Mouse (Mus musculus) liver, embryonic 12.5 days (tissue): Measurements from ENCODE around the gene Nckap5l. TPM values are rescaled to one million over a fixed set of nuclear protein-coding genes. Genes with fewer than 3 reads are reported as not detected.
A peak's percentile ranks its signal among the peaks of the same experiment; 100 is the strongest.

Source experiments
- ATAC-seq: fragments of 200-750 bp; cut with Nextera tagmentation; 2 replicates; pipeline ENCODE4 v1.8.0; 2017; ENCODE audit warnings: moderate number of reproducible peaks, mild to moderate bottlenecking, moderate library complexity
- H3K27ac ChIP-seq: fragments of 300-500 bp; sonication (generic); 2 replicates; pipeline ENCODE4 v1.5.1; 2016; ENCODE audit warnings: mild to moderate bottlenecking
- H3K27me3 ChIP-seq: fragments of 300-500 bp; sonication (generic); replicated peaks from 2 replicates; pipeline ENCODE4 v1.6.1; 2016; ENCODE audit warnings: mild to moderate bottlenecking, moderate library complexity
- H3K36me3 ChIP-seq: fragments of 300-500 bp; sonication (generic); 2 replicates; pipeline ENCODE4 v1.6.1; 2016; ENCODE audit warnings: mild to moderate bottlenecking, moderate library complexity
- H3K4me1 ChIP-seq: fragments of 300-500 bp; sonication (generic); 2 replicates; pipeline ENCODE4 v1.6.1; 2016
- H3K4me2 ChIP-seq: fragments of 300-500 bp; sonication (generic); 2 replicates; pipeline ENCODE4 v1.6.1; 2016; ENCODE audit warnings: mild to moderate bottlenecking, moderate library complexity
- H3K4me3 ChIP-seq: fragments of 300-500 bp; sonication (generic); 2 replicates; pipeline ENCODE4 v1.5.1; 2016; ENCODE audit warnings: mild to moderate bottlenecking, moderate library complexity
- H3K9ac ChIP-seq: fragments of 300-500 bp; sonication (generic); 2 replicates; pipeline ENCODE4 v1.6.1; 2016; ENCODE audit warnings: mild to moderate bottlenecking, moderate library complexity
- H3K9me3 ChIP-seq: fragments of 300-500 bp; sonication (generic); replicated peaks from 2 replicates; pipeline ENCODE4 v1.6.1; 2016; ENCODE audit warnings: mild to moderate bottlenecking, moderate library complexity
- WGBS: fragments of 180-500 bp; shearing (Covaris S2); methylation state at CpG from one replicate; pipeline ENCODE4 v1.1.7; 2016; ENCODE audit not compliant: insufficient replicate concordance; 5-methylcytosine and 5-hydroxymethylcytosine counted together
- polyA plus RNA-seq: library from polyadenylated mRNA; unstranded; fragments of >200 nt; fragmentation: Nextera tagmentation; extraction: Ambion mirVana; gene quantifications from 2 replicates; pipeline ENCODE4 v1.2.1, GENCODE M21; 2016

Gene Nckap5l
- polyA plus RNA-seq = 2.3 and 2.6 TPM in 2 replicates

DNA sequence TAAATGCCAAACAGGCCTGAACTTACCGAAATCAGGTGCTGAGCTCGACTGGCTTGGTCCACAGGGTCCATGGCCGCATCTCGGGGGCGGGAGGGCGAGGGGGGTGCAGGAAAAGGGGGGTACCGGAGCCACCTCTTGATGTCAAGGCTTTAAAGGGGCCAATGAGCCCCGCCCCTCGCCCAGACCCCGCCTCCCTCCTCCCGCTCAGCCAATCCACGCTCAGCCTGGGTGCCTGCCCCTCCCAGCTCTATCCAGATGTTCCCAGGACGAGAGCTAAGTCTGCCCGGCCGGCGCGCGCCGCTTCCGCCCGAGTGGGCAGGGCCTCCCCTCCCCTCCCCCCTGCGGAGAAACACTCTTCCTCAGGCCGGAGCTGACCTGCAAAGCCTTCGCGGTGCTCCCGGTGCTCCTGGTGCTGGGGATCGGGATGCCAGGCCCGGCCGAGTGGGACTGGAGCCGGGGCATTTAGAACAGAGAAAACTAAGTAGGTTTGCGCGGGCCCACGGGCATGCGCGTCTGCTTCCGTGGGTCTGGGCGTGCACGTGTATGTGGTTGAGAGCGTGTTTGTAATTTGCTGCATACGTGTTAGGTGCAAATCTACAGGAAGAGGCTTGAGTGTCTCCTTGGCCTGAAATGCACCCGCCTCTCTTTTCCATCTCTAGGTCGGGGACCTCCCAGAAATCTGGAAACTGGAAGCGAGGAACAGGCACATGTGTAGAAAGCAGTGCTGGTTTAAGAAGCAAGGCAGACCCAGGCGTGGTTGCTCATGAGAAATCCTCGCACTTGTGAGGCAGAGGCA, at the start of gene Nckap5l:
TSS of gene Nckap5l (minus strand) at position 143 of the 796 bp plus-strand sequence.
- peak within 1 kb of the TSS; percentile 71 for H3K4me3 ChIP-seq
- H3K9ac ChIP-seq = peak within 1 kb of the TSS; percentile 67
- peak within 1 kb of the TSS; percentile 46 for H3K27ac ChIP-seq
- H3K27me3 ChIP-seq = peaks cover 21% of the 10 kb centered on the region
- WGBS = under 1% methylated on average over 41 of the region's 45 CpGs
- H3K9me3 ChIP-seq = no peaks in the 10 kb centered on the region
- H3K36me3 ChIP-seq = 0 out of 2 replicates have a peak, but pooled peaks cover 4% of the 10 kb centered on the region
- ATAC-seq = peak; percentile 93
- H3K4me2 ChIP-seq = peak within 1 kb of the TSS; percentile 96
- peaks cover 36% of the 10 kb centered on the region for H3K4me1 ChIP-seq

GRCm38 (mm10) chr15:99505324-99506095, 48.0 kb upstream of the Nckap5l start:
- Histone ChIP-seq H3K27ac (no peak overlapping the region), H3K27me3 (peaks cover 11% of the 10 kb centered on the region; the same call in 1 of the 2 replicates), H3K4me1 (peaks cover 28% of the 10 kb centered on the region), H3K36me3 (no peaks in the 10 kb centered on the region), H3K4me2 (no peak overlapping the region), H3K9ac (no peak overlapping the region), H3K4me3 (no peak overlapping the region), H3K9me3 (no peaks in the 10 kb centered on the region)
- 65% methylated on average over 15 of the region's 15 CpGs for WGBS
- no peak for ATAC-seq

DNA sequence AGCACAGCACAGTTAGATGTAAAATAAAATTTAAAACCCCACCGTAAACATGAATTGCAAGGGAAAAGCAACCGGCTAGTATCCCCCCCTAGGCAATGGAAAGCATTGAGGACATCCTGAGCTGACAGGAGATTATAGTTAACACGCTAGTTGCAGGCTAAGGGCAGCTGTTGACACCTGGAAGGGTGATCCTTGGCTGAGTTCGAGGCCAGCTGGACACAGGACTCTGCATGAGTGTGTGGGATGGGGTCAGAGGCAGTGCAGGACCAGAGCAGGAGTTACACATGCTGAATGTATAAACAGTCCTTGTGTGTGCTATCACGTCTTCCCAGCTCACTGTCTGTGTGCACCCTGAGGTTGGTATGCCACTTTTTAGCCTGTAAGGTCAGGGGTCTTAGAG, 45.7 kb upstream of the Nckap5l start:
- Histone ChIP-seq H3K4me1 (peaks cover 51% of the 10 kb centered on the region), H3K27me3 (peaks cover 24% of the 10 kb centered on the region; the same call in 1 of the 2 replicates), H3K4me2 (no peak overlapping the region), H3K27ac (no peak overlapping the region), H3K4me3 (no peak overlapping the region), H3K9ac (no peak overlapping the region), H3K36me3 (no peaks in the 10 kb centered on the region), H3K9me3 (no peaks in the 10 kb centered on the region)
- no peak for ATAC-seq
- WGBS = 72% methylated on average over 5 of the region's 5 CpGs

GRCm38 (mm10) chr15:99502311-99502831, 44.8 kb upstream of the Nckap5l start:
- no peaks in the 10 kb centered on the region for H3K36me3 ChIP-seq
- H3K27me3 ChIP-seq = peaks cover 25% of the 10 kb centered on the region; the same call in 1 of the 2 replicates
- peaks cover 54% of the 10 kb centered on the region for H3K4me1 ChIP-seq
- 0 out of 2 replicates have a peak overlapping the region, but pooled peaks have one; percentile 40 for H3K27ac ChIP-seq
- H3K9ac ChIP-seq = no peak overlapping the region
- no peaks in the 10 kb centered on the region for H3K9me3 ChIP-seq
- no peak for ATAC-seq
- no peak overlapping the region for H3K4me2 ChIP-seq
- WGBS = 60% methylated on average over 12 of the region's 12 CpGs
- no peak overlapping the region for H3K4me3 ChIP-seq

GRCm38 (mm10) chr15:99501292-99502260, 44.0 kb upstream of the Nckap5l start:
- 65% methylated on average over 20 of the region's 20 CpGs for WGBS
- Histone ChIP-seq H3K36me3 (no peaks in the 10 kb centered on the region), H3K4me1 (peaks cover 54% of the 10 kb centered on the region), H3K9me3 (no peaks in the 10 kb centered on the region), H3K4me2 (no peak overlapping the region), H3K27me3 (peaks cover 25% of the 10 kb centered on the region; the same call in 1 of the 2 replicates), H3K9ac (no peak overlapping the region), H3K27ac (no peak overlapping the region), H3K4me3 (no peak overlapping the region)
- no peak for ATAC-seq

- 22% methylated on average over 5 of the region's 5 CpGs for WGBS
- peaks cover 25% of the 10 kb centered on the region; the same call in 1 of the 2 replicates for H3K27me3 ChIP-seq
- no peak overlapping the region for H3K9ac ChIP-seq
- H3K27ac ChIP-seq = no peak overlapping the region
- H3K4me3 ChIP-seq = no peak overlapping the region
- H3K4me1 ChIP-seq = peaks cover 46% of the 10 kb centered on the region
- H3K4me2 ChIP-seq = no peak overlapping the region
- H3K9me3 ChIP-seq = no peaks in the 10 kb centered on the region
- ATAC-seq = no peak
- H3K36me3 ChIP-seq = no peaks in the 10 kb centered on the region
Measured at GRCm38 (mm10) chr15:99500320-99500719, 42.8 kb upstream of the Nckap5l start.

DNA sequence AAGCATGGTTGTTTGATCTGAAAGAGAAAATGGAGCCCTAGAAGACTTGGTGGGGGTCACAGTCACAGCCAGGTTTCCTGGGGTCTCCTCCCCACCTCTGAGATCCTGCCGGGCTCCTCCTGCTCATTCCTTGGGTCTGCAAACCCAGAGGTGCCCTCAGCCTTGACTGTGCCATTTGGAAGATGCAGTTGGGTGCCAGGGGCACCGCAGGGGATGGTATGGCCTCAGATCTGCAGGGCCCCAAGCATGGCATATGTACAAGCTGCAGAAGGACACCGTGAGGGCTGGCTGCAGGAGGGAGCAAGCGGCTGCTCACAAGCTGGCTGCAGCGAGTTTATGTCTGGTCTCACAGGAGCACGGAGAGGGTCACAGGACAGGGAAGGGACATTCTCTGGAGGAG, 42.2 kb upstream of the Nckap5l start:
- Histone ChIP-seq H3K4me2 (no peak overlapping the region), H3K36me3 (no peaks in the 10 kb centered on the region), H3K4me1 (peaks cover 46% of the 10 kb centered on the region), H3K27me3 (peaks cover 30% of the 10 kb centered on the region; the same call in 1 of the 2 replicates), H3K9me3 (no peaks in the 10 kb centered on the region), H3K9ac (no peak overlapping the region), H3K4me3 (no peak overlapping the region), H3K27ac (no peak overlapping the region)
- ATAC-seq = no peak
- 40% methylated on average over 6 of the region's 6 CpGs for WGBS

- no peak overlapping the region for H3K4me3 ChIP-seq
- no peak overlapping the region for H3K4me2 ChIP-seq
- no peak overlapping the region for H3K27ac ChIP-seq
- WGBS = 41% methylated on average over 4 of the region's 4 CpGs
- ATAC-seq = peak; percentile 14; the same call in 1 of the 2 replicates
- no peaks in the 10 kb centered on the region for H3K9me3 ChIP-seq
- peaks cover 46% of the 10 kb centered on the region for H3K4me1 ChIP-seq
- no peak overlapping the region for H3K9ac ChIP-seq
- H3K36me3 ChIP-seq = no peaks in the 10 kb centered on the region
- H3K27me3 ChIP-seq = peaks cover 39% of the 10 kb centered on the region; the same call in 1 of the 2 replicates
Measured at GRCm38 (mm10) chr15:99498781-99499180, 41.2 kb upstream of the Nckap5l start.

DNA sequence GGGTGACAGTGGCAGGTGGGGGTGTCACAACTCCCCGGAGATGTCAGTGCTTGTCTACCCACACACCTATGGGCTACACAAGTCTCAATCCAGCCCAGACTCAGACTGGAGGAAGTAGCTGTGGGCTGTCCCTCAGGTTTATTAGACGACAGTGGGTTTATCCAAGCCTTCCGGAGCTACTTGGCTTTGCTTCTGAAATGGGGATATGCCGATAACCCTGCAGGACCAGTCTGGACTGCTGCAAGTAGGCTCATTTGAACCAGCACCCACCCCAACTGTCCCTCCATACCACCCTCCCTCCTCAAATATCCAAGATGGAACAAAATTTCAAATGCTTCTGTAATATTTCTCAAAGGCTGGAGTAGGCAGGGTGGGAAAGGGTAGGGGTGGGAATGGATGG, 40.8 kb upstream of the Nckap5l start:
- H3K27ac ChIP-seq = no peak overlapping the region
- H3K27me3 ChIP-seq = peaks cover 40% of the 10 kb centered on the region; the same call in 1 of the 2 replicates
- no peak overlapping the region for H3K4me3 ChIP-seq
- H3K4me1 ChIP-seq = peaks cover 46% of the 10 kb centered on the region
- H3K4me2 ChIP-seq = no peak overlapping the region
- H3K9me3 ChIP-seq = no peaks in the 10 kb centered on the region
- no peaks in the 10 kb centered on the region for H3K36me3 ChIP-seq
- H3K9ac ChIP-seq = no peak overlapping the region
- 68% methylated on average over 4 of the region's 4 CpGs for WGBS
- no peak for ATAC-seq

DNA sequence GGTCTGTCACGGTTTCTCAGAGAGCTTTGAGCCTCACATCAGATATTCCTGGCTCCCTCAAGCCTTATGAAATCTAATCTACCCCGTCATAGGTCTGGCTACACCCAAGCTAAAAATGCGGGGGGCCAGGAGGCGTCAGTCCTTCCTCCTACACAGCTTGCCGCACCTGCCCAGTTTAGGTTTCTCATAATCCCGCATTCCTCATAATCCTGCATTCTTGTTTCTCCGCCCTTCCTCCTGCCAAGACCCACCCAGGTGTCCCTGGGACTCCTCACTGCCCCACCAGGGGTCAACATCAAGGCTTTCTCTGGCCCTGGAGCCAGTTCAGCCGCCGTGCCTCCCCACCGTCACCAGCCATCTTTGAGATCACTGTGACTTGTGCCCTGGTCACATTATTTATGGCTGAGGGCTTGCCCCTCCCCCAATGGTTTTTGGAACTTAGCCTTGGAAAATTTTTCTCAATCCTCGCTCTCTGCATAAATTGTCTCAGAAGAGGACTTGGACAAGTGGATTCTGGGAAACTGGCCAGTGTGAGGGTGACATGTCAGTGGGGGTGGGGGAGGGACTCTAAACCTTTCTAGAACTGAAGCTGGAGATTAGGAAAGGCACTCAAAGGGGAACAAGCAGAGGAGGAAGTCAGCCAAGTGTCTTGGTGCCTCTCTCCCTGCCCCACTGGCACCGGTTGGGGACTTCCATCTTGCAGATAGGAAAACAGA, 40.1 kb upstream of the Nckap5l start:
- 40% methylated on average over 12 of the region's 12 CpGs for WGBS
- no peak overlapping the region for H3K4me3 ChIP-seq
- no peaks in the 10 kb centered on the region for H3K9me3 ChIP-seq
- no peak overlapping the region for H3K4me2 ChIP-seq
- H3K27me3 ChIP-seq = peaks cover 45% of the 10 kb centered on the region
- ATAC-seq = no peak
- H3K9ac ChIP-seq = no peak overlapping the region
- H3K27ac ChIP-seq = no peak overlapping the region
- no peaks in the 10 kb centered on the region for H3K36me3 ChIP-seq
- peaks cover 46% of the 10 kb centered on the region for H3K4me1 ChIP-seq
